Mouse (Mus musculus): ENCODE data around the gene Rtbdn. TPM values are rescaled to one million over a fixed set of nuclear protein-coding genes. Genes with fewer than 3 reads are reported as not detected.
A peak's percentile ranks its signal among the peaks of the same experiment; 100 is the strongest.
"Not testable (repeated sequence)": the region's sequence is repeated elsewhere in the genome, so short reads cannot be mapped to it uniquely, and the experiment has no call there.

Gene Rtbdn
- total and polyA plus RNA-seq, 2 experiments from 2014 or later: 3.5 to 10.4 TPM

DNA sequence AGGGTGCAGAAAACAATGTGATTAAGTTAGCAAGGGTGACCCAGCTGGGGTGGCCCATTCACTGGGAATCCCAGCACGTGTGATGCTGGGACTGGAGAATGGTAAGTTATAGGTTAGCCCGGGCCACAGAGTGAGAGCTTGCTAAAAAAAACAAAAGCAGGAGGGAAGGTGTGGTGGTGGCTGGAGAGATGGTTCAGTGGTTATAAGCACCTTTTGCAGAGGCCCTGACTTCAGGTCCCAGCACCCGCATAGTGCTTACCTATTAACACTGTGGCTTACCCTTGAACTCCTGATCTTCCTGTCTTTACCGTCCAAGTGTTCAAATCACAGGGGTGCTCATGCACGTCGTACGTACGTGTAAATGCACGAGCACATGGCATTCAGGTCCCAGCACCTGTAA lies 39.8 kb upstream of the Rtbdn start:
- peaks cover 19% of the 10 kb centered on the region for H3K36me3 ChIP-seq (ENCODE audit: insufficient read depth)
- DNase-seq (no peak), ATAC-seq (no peak)
- no peak overlapping the region for H3K4me3 ChIP-seq (ENCODE audit: low read depth, low read length)
- no peaks in the 10 kb centered on the region; the same call in 1 of the 2 replicates for H3K27me3 ChIP-seq (ENCODE audit: insufficient read depth, low read length)
- no peak for TF ChIP-seq CTCF (IDR thresholded peaks at IDR 0.05; ENCODE audit: low read depth)
- no peaks in the 10 kb centered on the region for H3K9me3 ChIP-seq (ENCODE audit: low read length)
- WGBS: 95% methylated on average over 9 of the region's 9 CpGs
- H3K4me2 ChIP-seq (ENCODE audit: low read depth): no peak overlapping the region
- H3K27ac ChIP-seq (ENCODE audit: low read depth, low read length): no peak overlapping the region
- H3K9ac ChIP-seq: no peak overlapping the region
- H3K4me1 ChIP-seq (ENCODE audit: insufficient read depth): peaks cover 5% of the 10 kb centered on the region; the same call in 1 of the 2 replicates

DNA sequence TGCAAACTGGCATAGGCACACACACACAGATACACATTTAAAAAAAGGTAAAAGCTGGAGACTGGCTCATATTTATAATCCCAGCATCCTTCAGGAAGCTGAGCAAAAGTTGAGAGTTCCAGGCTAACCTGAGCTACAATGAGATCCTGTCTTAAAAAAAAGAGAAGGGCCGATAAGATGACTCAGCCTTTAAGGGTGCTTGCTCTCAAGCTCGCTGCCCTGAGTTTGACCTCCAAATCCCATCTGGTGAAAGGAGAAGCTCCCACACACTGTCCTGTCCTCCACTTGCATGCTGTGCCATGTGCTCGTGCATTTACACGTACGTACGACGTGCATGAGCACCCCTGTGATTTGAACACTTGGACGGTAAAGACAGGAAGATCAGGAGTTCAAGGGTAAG lies 39.3 kb upstream of the Rtbdn start:
- Histone ChIP-seq H3K36me3 (ENCODE audit: insufficient read depth) (peaks cover 24% of the 10 kb centered on the region), H3K9me3 (ENCODE audit: low read length) (no peaks in the 10 kb centered on the region), H3K9ac (no peak overlapping the region), H3K27ac (ENCODE audit: low read depth, low read length) (no peak overlapping the region), H3K4me2 (ENCODE audit: low read depth) (no peak overlapping the region), H3K27me3 (ENCODE audit: insufficient read depth, low read length) (no peaks in the 10 kb centered on the region; the same call in 1 of the 2 replicates), H3K4me1 (ENCODE audit: insufficient read depth) (peaks cover 5% of the 10 kb centered on the region; the same call in 1 of the 2 replicates), H3K4me3 (ENCODE audit: low read depth, low read length) (no peak overlapping the region)
- WGBS: 78% methylated on average over 8 of the region's 8 CpGs
- no peak for TF ChIP-seq CTCF (IDR thresholded peaks at IDR 0.05; ENCODE audit: low read depth)
- no peak for DNase-seq
- no peak for ATAC-seq

DNA sequence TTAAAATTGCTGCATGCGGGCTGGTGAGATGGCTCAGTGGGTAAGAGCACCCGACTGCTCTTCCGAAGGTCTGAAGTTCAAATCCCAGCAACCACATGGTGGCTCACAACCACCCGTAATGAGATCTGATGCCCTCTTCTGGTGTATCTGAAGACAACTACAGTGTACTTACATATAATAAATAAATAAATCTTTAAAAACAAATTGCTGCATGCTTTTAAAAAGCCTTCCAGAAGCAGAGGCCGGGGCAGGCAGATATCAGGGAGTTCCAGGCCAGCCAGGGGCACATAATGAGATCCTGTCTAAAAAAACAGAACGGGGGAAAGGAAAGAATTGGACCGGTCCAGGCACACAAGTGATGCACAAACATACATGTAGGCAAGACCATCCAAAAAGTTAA lies 38.8 kb upstream of the Rtbdn start:
- H3K4me1 ChIP-seq (ENCODE audit: insufficient read depth); H3K9ac ChIP-seq; H3K27me3 ChIP-seq (ENCODE audit: insufficient read depth, low read length); H3K9me3 ChIP-seq (ENCODE audit: low read length); H3K4me3 ChIP-seq (ENCODE audit: low read depth, low read length); H3K27ac ChIP-seq (ENCODE audit: low read depth, low read length); ATAC-seq; DNase-seq: not testable (repeated sequence)
- WGBS: 31% methylated on average over 6 of the region's 7 CpGs
- peaks cover 29% of the 10 kb centered on the region for H3K36me3 ChIP-seq (ENCODE audit: insufficient read depth)
- peak overlapping the region; percentile 59 for H3K4me2 ChIP-seq (ENCODE audit: low read depth)

DNA sequence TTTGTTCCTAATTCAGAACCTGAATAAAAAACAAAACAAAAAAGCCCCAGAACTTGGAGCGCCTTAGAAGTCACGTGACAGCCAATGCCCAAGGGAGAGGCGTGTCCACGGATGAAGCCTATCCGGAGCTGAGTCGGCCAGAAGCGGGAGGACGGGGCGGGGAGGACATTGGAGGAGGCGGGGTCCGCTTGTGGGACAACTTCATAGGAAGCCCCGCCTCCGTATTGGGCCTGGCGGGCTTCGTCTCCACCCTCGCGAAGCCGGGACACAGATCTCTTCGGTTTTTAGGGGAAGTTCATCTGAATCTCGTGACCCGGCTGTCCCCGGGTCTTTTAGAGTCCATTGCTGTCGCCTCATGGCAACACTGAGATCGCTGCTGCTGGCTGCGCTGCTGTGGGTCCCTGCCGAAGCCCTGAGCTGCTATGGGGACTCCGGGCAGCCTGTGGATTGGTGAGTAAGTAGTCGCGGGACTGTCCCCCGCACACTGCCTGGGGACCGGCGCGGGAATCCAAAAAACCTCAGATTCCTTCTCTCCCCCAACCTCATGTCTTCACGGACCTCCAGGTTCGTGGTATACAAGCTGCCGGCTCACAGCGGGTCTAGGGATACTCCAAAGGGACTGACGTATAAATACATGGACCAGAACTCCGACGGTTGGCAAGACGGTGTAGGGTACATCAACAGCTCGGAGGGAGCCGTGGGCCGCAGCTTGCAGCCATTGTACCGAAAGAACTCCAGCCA lies 38.2 kb upstream of the Rtbdn start, which contains the start of gene Dnase2a:
Dnase2a (plus strand) TSS at position 140 of the 741 bp plus-strand sequence.
- peak; percentile 84 for DNase-seq
- Histone ChIP-seq H3K9me3 (ENCODE audit: low read length) (no peaks in the 10 kb centered on the region), H3K4me1 (ENCODE audit: insufficient read depth) (no peaks in the 10 kb centered on the region), H3K4me3 (ENCODE audit: low read depth, low read length) (peak within 1 kb of the TSS; percentile 30), H3K27ac (ENCODE audit: low read depth, low read length) (no peak within 1 kb of the TSS), H3K27me3 (ENCODE audit: insufficient read depth, low read length) (no peaks in the 10 kb centered on the region; the same call in 1 of the 2 replicates), H3K36me3 (ENCODE audit: insufficient read depth) (peaks cover 33% of the 10 kb centered on the region), H3K9ac (peak within 1 kb of the TSS; percentile 37; the same call in 1 of the 2 replicates), H3K4me2 (ENCODE audit: low read depth) (peak within 1 kb of the TSS; percentile 59)
- peak; percentile 80 for ATAC-seq
- TF ChIP-seq CTCF (IDR thresholded peaks at IDR 0.05; ENCODE audit: low read depth): no peak
- WGBS: 3% methylated on average over 44 of the region's 45 CpGs

DNA sequence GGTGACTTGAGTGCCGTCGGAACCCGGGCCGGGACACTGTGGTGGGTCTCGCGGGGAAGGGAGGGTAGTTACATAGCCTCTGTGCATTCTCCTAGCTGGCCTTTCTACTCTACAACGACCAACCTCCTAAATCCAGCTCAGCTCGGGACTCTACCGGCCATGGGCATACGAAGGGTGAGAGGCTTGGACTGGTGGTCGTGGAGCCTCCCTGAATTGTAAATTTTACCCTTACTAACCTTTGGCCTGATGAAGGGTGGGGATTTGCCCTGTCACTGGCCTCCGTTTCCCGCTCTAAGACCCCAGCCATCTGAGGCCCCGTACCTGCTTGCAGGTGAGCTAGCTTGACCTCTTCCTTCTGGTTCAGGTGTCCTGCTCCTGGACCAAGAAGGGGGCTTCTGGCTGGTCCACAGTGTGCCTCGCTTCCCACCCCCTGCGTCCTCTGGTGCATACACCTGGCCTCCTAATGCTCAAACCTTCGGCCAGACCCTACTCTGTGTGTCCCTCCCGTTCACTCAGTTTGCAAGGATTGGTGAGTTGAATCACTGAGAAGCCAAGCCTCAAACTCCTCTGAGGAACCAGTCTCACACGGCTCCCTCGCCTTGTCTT lies 37.5 kb upstream of the Rtbdn start:
- Histone ChIP-seq H3K4me2 (ENCODE audit: low read depth) (peak overlapping the region; percentile 59), H3K4me3 (ENCODE audit: low read depth, low read length) (peak overlapping the region; percentile 30), H3K36me3 (ENCODE audit: insufficient read depth) (peaks cover 33% of the 10 kb centered on the region), H3K27ac (ENCODE audit: low read depth, low read length) (no peak overlapping the region), H3K9me3 (ENCODE audit: low read length) (no peaks in the 10 kb centered on the region), H3K27me3 (ENCODE audit: insufficient read depth, low read length) (no peaks in the 10 kb centered on the region; the same call in 1 of the 2 replicates), H3K4me1 (ENCODE audit: insufficient read depth) (no peaks in the 10 kb centered on the region), H3K9ac (peak overlapping the region; percentile 37; the same call in 1 of the 2 replicates)
- no peak for TF ChIP-seq CTCF (IDR thresholded peaks at IDR 0.05; ENCODE audit: low read depth)
- DNase-seq (no peak), ATAC-seq (peak; percentile 6; the same call in 1 of the 2 replicates)
- WGBS: 56% methylated on average over 20 of the region's 20 CpGs

DNA sequence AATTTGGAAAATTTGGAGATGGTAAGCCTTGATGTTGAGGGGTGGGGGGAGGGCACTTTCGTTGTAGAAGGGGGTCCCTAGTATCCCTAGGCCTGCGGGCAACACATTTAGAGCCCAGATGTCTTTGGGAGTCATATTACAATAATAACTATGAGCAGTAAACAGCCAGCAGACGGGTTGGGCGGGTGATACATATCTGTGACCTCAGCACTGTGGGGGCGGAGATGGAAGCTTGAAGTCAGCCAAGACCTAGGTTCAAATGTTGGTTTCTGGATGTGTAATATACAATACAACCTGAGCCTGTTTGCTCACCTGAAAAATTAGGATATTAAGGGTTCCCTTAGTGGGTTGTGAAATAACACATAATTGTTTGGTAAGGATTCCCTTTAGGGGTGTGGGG lies 36.8 kb upstream of the Rtbdn start:
- H3K4me1 ChIP-seq (ENCODE audit: insufficient read depth): no peaks in the 10 kb centered on the region

DNA sequence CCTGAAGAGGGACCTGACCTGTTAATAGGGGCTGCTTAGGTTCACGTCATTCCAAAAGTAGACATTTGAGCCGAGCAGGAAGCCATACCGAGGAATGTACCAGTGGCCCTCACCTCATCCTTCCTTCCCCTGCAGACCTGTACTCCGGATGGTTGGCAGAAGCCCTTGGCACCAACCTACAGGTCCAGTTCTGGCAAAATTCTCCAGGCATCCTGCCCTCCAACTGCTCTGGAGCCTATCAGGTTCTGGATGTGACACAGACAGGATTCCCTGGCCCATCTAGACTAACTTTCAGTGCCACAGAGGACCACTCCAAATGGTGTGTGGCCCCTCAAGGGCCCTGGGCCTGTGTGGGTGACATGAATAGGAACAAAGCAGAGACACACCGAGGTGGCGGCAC lies 36.2 kb upstream of the Rtbdn start:
- no peak overlapping the region for H3K4me2 ChIP-seq (ENCODE audit: low read depth)
- H3K27me3 ChIP-seq (ENCODE audit: insufficient read depth, low read length): peaks cover 4% of the 10 kb centered on the region
- 89% methylated on average over 6 of the region's 6 CpGs for WGBS
- no peaks in the 10 kb centered on the region for H3K9me3 ChIP-seq (ENCODE audit: low read length)
- H3K4me3 ChIP-seq (ENCODE audit: low read depth, low read length): no peak overlapping the region
- H3K36me3 ChIP-seq (ENCODE audit: insufficient read depth): peaks cover 44% of the 10 kb centered on the region
- ATAC-seq (no peak), DNase-seq (no peak)
- no peak overlapping the region for H3K27ac ChIP-seq (ENCODE audit: low read depth, low read length)
- no peak for TF ChIP-seq CTCF (IDR thresholded peaks at IDR 0.05; ENCODE audit: low read depth)
- H3K9ac ChIP-seq: no peak overlapping the region
- no peaks in the 10 kb centered on the region for H3K4me1 ChIP-seq (ENCODE audit: insufficient read depth)

More for the DNA sequence above, 36.8 kb upstream of the Rtbdn start:
- Histone ChIP-seq H3K4me2 (ENCODE audit: low read depth) (no peak overlapping the region), H3K4me3 (ENCODE audit: low read depth, low read length) (no peak overlapping the region), H3K27me3 (ENCODE audit: insufficient read depth, low read length) (peaks cover under 1% of the 10 kb centered on the region; the same call in 1 of the 2 replicates), H3K9me3 (ENCODE audit: low read length) (no peaks in the 10 kb centered on the region), H3K9ac (no peak overlapping the region), H3K36me3 (ENCODE audit: insufficient read depth) (peaks cover 38% of the 10 kb centered on the region), H3K27ac (ENCODE audit: low read depth, low read length) (no peak overlapping the region)
- no peak for TF ChIP-seq CTCF (IDR thresholded peaks at IDR 0.05; ENCODE audit: low read depth)
- WGBS: 84% methylated on average over 5 of the region's 5 CpGs
- no peak for ATAC-seq
- DNase-seq: no peak
